Mouse (Mus musculus) kidney, adult 11 months (tissue): Measurements from ENCODE around the gene Pnpla2.

Experiments used
- DNase-seq: peaks from one replicate; pipeline ENCODE4 v3.0.0; 2022

Gene Pnpla2

GRCm38 (mm10) chr7:141451928-141452327, 3.1 kb upstream of the Pnpla2 start:
- DNase-seq = no peak

GRCm38 (mm10) chr7:141453636-141454035, 1.4 kb upstream of the Pnpla2 start:
- DNase-seq = no peak

- peak; percentile 94 for DNase-seq
These were observed 764 bp downstream of the Pnpla2 start for GRCm38 (mm10) chr7:141455610-141456314.

GRCm38 (mm10) chr7:141456739-141457138, 1.7 kb downstream of the Pnpla2 start:
- DNase-seq = peak; percentile 41

- DNase-seq = peak; percentile 28
These were observed 2.2 kb downstream of the Pnpla2 start for GRCm38 (mm10) chr7:141457236-141457635.

- DNase-seq = peak; percentile 55
These were observed 3.1 kb downstream of the Pnpla2 start for GRCm38 (mm10) chr7:141457986-141458660.

GRCm38 (mm10) chr7:141458661-141459060, 3.7 kb downstream of the Pnpla2 start:
- no peak for DNase-seq

- DNase-seq = no peak
These were observed 4.3 kb downstream of the Pnpla2 start for GRCm38 (mm10) chr7:141459301-141459711.

- no peak for DNase-seq
These were observed 5.0 kb downstream of the Pnpla2 start for GRCm38 (mm10) chr7:141460001-141460390.

GRCm38 (mm10) chr7:141460391-141461113, 5.6 kb downstream of the Pnpla2 start, which contains the start of gene Cracr2b:
Gene Cracr2b (plus strand): TSS chr7:141461094.
- no peak for DNase-seq

- DNase-seq = no peak
These were observed 6.7 kb downstream of the Pnpla2 start for GRCm38 (mm10) chr7:141461521-141462332.

- peak; percentile 82 for DNase-seq
These were observed 7.4 kb downstream of the Pnpla2 start for GRCm38 (mm10) chr7:141462333-141462821.

- peak; percentile 77 for DNase-seq
These were observed 9.0 kb downstream of the Pnpla2 start for GRCm38 (mm10) chr7:141463824-141464602.

GRCm38 (mm10) chr7:141464603-141465201, 9.7 kb downstream of the Pnpla2 start:
- peak; percentile 63 for DNase-seq

- DNase-seq = no peak
These were observed 10.5 kb downstream of the Pnpla2 start for GRCm38 (mm10) chr7:141465388-141466044.

- no peak for DNase-seq
These were observed 11.0 kb downstream of the Pnpla2 start for GRCm38 (mm10) chr7:141466045-141466394.

GRCm38 (mm10) chr7:141466607-141467148, 11.7 kb downstream of the Pnpla2 start:
- no peak for DNase-seq

GRCm38 (mm10) chr7:141467230-141468030, 12.4 kb downstream of the Pnpla2 start, which contains the start of gene Cd151:
Gene Cd151 (plus strand): TSS chr7:141467392.
- peak; percentile 93 for DNase-seq

- no peak for DNase-seq
These were observed 13.1 kb downstream of the Pnpla2 start for GRCm38 (mm10) chr7:141468164-141468521.
